Mouse (Mus musculus) skeletal muscle tissue, adult 2 months (tissue): Measurements from ENCODE around the gene Gm26938.
A peak's percentile ranks its signal among the peaks of the same experiment; 100 is the strongest.

ENCODE experiments used
- DNase-seq: peaks from one replicate; pipeline ENCODE4 v3.0.0-alpha.2; 2012; ENCODE audit warnings: low read depth, low spot score

Gm26938 gene

DNA sequence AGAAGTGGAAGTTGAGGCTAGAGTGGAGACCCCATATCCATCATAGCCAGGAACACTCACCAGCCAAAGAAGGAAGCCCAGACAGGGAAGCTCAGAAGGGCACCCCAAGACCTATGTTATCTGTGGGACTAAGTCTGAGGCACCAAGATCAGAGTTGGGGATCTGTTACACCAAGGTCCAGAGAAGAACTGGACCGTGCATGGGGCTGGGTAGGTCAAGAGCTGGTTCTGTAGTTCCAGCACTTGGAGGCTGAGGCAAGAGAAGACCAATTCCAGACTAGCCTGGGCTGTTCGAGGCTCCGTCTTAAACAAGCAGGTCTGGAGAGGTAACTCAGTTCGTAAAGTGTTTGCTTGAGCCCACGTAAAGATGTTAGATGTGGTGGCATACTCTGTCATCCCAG is 32.1 kb downstream of the Gm26938 start:
- no peak for DNase-seq

DNA sequence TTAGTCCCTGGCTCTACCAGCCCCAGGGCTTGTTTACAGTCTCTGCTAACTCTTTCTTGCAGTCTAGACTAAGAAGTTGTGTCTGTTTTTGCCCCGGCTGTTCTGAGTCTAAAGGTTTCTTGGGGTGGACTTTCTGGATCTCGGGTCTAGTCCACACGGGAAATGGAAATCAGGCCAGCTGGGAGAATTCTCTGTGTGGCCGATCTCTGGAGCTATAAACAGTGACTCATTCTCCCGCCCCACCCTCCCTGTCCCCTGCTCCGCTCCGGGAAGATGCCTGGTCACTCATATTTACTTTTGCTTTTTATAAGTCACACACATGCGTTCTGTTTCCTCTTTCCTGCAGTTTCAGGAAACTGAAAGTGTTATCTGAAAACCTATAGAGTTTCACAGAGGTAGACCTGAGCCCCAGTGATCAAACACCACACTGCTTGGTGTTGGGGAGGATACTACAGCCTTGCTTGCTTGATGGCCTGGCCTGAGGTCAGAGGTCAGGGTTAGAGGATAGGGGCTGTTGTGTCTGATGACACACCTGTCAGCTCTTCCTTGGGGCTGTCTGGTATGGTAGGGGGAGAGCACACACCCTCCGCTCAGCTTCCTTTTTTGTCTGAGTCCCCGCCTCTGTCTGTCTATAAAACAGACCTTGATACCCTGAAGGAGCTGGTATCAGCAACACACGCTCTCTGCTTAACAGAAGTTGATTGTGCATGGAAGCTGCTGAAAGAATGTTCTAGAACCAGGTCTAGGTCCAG is 32.7 kb downstream of the Gm26938 start:
- peak; percentile 66 for DNase-seq

DNA sequence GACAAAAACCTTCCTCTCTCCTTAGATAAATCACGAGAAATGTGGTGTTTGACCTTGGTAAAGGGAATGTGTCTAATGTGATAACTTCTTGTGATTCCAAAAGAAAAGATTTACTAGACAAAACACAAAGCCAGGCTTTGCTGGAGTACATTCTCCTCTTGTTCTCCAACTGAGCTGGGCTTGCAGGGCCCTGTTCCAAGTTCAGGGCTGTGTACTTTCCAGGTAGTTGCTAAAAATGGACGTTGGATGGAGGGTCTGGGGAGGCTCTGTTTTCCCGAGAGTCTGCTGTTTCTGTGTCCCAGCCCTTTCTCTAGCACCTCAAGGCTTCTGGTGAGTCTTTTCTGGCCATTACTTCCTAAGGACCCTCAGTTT is 33.3 kb downstream of the Gm26938 start:
- DNase-seq: no peak

GRCm38 (mm10) chr5:139792159-139792775 is 33.9 kb downstream of the Gm26938 start:
- no peak for DNase-seq

DNA sequence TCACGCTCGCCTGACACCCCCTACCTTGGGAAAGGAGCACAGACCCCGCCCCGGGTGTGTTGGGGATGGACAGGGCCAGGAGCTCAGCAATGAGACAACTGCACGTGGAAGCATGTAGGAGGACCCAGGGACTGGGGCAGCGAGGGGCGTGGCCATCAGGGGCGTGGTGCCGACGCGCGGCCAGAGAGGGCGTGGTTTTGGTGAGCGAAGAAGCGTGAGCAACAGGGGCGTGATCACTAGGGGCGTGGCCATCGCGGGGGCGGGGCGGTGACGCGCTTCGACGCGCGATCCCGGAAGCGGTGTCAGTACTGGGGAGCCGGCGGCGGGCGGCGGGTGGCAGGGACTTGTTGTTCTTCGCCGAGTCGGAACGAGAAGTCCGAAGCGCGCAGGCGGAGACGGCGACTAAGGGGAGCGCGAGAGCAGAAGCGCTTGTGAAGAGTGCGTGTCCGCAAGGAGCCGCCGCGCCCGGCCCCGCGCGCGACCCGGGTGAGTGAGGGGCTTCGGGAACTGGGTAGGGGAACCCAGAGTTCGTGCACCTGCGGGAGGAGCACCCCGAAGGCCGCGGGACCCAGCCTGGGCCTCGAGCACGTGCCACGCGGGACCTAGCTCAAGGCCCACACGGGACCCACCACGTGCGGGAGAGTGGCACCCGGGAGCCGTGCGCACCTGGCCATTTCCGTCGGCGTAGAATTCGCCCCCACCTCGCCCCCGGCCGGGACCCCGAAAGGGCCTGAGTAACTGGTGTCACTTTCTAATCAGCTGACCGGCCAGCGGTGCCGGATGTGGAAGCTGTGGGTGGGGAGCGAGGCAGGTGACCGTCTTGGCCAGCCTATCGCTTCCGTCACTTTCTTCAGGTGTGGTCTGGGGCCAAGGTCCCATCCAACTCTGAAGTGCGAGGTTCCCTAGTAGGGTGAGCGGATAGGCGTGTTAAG is 34.7 kb downstream of the Gm26938 start, which contains the start of gene Mafk:
Gene Mafk (plus strand): TSS at position 287 of the 932 bp plus-strand sequence.
- DNase-seq: peak; percentile 98

DNA sequence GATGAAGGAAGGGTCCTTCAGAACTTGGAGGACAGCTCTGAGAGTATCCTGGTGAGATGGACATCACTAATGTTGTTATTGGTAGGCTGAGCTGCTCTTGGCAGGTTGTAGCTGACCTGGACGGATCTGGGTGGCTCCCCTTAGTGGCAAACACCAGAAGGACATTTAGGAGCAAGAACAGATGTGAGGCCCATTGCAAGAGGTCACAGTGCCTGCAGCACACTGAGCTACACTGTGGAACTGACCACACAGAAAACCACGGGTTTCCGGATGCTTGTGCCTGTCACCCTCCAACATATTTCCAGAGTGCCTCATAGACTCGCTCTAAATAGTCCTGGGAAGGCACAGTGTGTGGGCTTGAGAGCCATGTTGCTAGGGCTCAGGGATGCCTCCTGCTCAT is 36.7 kb downstream of the Gm26938 start:
- DNase-seq: no peak

- DNase-seq: no peak
Observed at GRCm38 (mm10) chr5:139781406-139781805, 44.8 kb downstream of the Gm26938 start.

- DNase-seq: no peak
Observed at GRCm38 (mm10) chr5:139776966-139777365, 49.2 kb downstream of the Gm26938 start.

DNA sequence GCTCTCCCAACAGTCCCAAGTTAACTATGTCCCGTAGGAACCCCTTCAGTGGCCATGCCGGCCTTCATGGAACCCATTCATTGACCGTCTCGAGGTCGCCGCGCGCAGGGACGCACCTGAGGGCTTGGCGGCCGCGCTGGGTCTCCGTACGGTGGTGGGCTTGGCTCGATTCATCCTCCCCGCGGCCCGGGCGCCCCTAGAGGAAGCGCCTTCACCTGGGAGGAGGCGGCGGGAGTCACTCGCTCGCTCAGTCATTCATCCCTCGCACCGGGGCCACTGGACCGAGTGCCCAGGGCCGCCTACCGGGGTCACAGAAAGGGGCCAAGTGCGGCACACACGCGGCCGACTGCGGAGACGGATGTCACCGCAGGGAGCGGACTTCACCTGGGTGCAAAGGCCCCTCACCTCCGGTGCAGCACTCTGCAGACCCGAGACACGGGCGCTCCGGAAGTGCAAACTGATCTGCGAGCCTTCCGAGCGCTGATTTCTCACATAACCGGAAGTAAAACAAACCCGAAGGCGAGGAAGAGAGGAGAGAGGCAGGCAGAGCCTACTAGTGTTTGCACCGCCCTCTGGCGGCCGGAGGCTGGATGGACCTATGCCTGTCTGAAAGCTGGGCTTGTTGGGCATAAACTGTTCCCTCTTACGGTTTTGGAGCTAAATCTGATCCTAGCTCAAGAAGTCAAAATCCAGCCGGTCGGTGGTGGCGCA is 50.8 kb downstream of the Gm26938 start, which contains the start of gene Ints1:
Gene Ints1 (minus strand): TSS at position 459 of the 711 bp plus-strand sequence.
- peak; percentile 93 for DNase-seq

GRCm38 (mm10) chr5:139768216-139768615 is 58.0 kb downstream of the Gm26938 start:
- DNase-seq: no peak

DNA sequence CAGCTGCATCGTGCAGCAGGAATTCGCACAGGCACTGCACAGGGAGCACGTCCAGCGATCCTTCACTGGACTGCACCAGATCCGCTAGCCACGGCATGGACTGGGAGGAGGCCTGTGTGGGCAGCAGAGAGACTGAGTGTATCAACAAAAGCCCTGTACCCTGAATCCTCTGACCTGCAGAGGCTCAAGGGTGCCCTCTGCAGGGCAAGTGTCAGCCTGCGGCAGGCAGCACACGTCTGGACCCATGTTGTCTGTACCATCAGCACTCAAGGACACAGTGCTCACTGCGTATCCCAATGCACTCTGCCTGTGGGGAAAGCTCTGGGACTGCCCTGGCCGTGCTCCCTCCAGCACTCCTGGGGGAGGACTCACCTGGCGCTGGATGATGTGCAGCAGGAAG is 61.9 kb downstream of the Gm26938 start:
- no peak for DNase-seq

GRCm38 (mm10) chr5:139758096-139758495 is 68.1 kb downstream of the Gm26938 start:
- no peak for DNase-seq
